Mouse (Mus musculus) cerebellum, adult 2 months (tissue): ENCODE data around the gene Kcnh2.

Experiments
- CTCF ChIP-seq: fragments of 200-500 bp; IDR thresholded peaks from 2 replicates; pipeline ENCODE4 v1.5.1; 2011; ENCODE audit warnings: low read depth, mild to moderate bottlenecking, control low read depth, low read length, moderate library complexity, borderline replicate concordance; ENCODE audit not compliant: insufficient read depth
- POLR2A ChIP-seq: fragments of 200-500 bp; IDR thresholded peaks from 2 replicates; pipeline ENCODE4 v1.6.1; 2011; ENCODE audit warnings: low read length, control low read depth, borderline replicate concordance; ENCODE audit not compliant: insufficient read depth

DNA sequence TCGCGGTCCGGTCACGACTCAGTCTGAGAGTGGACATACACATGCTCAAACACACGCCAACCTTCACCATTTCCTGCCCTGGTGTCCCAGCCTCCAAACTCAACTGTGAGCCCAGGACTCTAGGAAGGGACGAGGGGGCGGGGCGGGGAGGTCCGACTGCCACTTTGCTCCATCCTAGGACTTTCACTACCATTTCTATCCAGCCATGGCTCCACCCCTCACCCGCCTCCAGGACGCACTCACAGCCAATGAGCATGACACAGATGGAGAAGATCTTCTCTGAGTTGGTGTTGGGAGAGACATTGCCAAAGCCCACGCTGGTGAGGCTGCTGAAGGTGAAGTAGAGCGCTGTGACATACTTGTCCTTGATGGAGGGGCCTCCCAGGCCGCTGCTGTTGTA lies 26.2 kb downstream of the Kcnh2 start:
- no peak for TF ChIP-seq CTCF
- TF ChIP-seq POLR2A: no peak
